Mouse (Mus musculus) lung, postnatal 25 days (tissue): ENCODE data around the gene AI481877.

ENCODE experiments used
- DNase-seq: peaks from one replicate; pipeline ENCODE4 v3.0.0; 2022; ENCODE audit warnings: low spot score

The AI481877 gene

GRCm38 (mm10) chr4:59034325-59034917 lies 104.4 kb downstream of the AI481877 start:
- no peak for DNase-seq

DNA sequence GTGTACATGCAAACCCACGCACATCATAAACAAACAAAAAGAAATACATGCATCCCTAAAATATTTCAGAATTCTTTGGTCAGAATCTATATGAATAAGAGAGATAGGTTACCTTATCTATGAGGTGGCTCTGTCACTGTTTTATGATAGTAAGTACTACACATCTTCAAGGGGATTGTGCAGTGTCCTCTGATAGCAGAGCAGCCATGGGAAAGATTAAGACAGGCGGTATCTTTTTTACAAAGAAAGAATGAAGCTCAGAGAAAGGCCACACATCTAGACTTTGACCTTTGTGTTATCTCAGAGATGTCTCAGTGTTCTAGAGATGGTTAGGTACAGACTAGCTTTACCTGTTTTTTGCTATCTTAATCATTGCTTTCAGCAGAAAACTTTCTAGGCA lies 121.9 kb downstream of the AI481877 start:
- DNase-seq = no peak

- DNase-seq = no peak
Observed at GRCm38 (mm10) chr4:59015181-59015580, 123.6 kb downstream of the AI481877 start.

DNA sequence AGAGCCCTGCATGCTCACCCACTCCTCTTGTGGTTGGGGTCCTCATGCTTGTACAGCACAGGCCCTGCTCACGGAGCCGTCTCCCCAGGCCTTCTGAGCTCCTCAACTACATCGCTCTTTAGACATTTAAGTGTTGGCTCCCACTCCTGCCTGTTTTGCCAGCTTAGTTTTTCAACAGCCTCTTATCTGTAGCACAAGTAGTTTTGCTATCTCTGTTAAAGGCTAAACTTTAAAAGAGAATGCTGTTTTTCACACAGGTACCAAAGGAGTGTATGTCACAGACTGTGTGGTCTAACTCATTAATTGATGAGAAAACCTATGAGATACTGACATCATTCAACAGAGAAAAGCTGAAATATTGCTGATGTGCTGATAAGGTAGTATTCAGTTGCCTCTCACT lies 127.3 kb downstream of the AI481877 start:
- DNase-seq = no peak

- DNase-seq = no peak
Observed at GRCm38 (mm10) chr4:59009696-59010095, 129.1 kb downstream of the AI481877 start.

DNA sequence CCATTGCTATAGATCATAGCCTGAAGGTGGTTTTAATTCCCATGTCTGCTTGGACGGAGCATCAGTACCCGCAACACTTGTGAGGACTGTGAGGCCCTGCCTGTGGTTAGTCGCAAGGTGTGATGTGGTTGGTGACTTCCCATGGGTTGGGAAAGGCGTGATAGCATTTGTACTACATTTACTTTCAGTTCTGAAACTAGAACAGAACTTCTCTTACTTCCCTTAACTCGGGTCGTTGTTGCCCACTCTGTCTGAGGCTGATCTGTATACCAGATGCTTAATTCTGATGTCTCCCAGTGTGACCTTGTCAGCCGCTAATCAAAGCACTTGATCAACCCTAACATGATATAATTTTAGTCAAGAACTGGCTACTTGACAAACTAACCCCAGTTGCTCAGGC lies 129.6 kb downstream of the AI481877 start:
- DNase-seq = no peak

- no peak for DNase-seq
Observed at GRCm38 (mm10) chr4:59007974-59008373, 130.8 kb downstream of the AI481877 start.

- DNase-seq = no peak
Observed at GRCm38 (mm10) chr4:59007016-59007415, 131.8 kb downstream of the AI481877 start.

DNA sequence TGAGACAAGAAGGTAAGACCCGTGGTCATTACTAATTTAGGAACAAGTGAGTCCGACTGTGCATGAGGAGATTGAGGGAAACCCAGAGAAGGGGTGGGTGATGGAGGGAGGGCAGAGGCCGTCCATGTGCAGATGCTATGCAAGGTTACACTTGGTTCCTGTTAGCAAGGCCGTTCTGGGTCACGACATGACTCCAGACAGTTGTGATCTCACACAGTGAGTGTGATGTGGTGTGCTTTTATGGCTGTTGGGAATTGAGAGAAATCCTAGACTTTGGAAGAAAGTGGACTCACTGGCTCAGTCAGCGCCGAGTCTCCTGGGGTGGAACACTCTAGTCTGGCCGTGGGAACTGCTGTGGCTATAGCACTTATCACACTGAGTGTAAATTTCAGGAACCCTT lies 132.6 kb downstream of the AI481877 start:
- DNase-seq = no peak

DNA sequence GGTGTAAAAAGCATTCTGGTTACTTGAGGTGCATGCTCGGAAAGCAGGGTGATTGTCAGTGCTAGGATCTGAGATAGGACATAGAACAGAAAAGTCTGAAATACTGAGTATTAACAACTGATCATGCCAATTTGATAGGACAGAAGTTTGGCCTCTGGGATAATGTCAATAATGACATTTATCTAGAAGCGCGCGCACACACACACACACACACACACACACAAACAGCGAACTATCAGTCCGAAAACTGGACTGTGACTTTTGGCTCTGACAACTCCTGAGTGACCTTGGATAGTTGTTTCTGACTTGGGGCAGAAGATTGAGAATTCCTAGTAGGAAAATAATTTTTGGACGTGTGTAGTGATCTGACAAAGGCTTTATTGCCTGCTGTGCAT lies 135.0 kb downstream of the AI481877 start:
- DNase-seq = no peak

DNA sequence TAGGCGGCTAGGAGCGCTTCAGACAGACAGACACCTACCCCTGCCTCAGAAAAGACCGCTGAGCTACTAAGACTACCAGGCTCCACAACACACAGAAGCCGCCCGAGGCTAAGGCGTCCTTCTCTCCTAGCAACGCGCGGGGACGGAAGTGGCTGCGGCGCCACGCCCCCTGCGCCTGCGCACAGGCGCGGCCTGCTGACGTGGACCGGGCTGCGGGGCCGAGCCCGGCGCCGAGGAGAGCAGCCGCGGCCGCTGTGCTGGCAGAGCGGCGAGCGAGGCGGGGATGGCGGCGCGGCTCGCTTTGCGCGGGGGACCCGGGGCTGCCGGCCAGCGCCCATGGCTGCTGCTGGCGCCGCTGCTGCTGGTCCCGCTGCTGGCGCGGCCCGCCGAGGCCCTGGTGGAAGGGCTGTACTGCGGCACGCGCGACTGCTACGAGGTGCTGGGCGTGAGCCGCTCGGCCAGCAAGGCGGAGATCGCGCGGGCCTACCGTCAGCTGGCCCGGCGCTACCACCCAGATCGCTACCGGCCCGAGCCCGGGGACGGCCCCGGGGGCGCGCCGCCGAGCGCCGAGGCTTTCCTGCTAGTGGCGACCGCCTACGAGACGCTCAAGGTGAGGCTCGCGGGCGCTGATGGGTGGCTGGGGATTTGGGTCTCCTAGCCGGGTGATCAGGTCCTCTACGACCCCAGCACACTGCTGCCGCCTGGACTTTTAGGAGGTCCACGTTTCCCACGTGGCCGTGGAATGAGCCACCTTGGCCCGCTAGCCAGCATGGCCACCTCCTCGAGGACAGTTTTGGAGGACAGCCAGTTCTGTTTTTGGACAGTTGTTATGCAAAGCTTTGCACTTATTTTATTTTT lies 135.6 kb downstream of the AI481877 start, which contains the start of gene Gm20503:
TSS of gene Gm20503 (plus strand) at position 263 of the 858 bp plus-strand sequence.
- DNase-seq = peak; percentile 93

GRCm38 (mm10) chr4:59000614-59001013 lies 138.2 kb downstream of the AI481877 start:
- peak; percentile 49 for DNase-seq

- peak; percentile 79 for DNase-seq
Observed at GRCm38 (mm10) chr4:58999686-59000085, 139.1 kb downstream of the AI481877 start.

GRCm38 (mm10) chr4:58998688-58999087 lies 140.1 kb downstream of the AI481877 start:
- no peak for DNase-seq

DNA sequence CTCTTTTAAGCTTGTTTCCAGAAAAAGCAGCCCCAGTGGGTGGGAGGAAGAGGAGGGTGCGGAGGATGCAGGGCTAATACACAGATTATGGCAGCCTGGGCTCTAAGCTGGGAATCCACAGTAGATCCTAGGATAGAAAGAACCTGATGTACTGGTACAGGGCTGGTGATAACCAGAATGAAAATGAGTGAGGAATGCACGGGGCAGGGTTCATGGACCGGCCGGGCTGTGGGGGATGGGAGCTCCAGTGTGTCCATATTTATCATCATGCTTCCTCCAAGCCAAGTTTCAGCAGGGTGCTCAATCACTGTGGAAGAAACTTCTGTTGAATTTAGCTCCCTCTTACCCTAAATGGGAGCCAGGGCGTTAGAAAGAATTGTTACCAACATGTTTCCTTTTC lies 141.7 kb downstream of the AI481877 start:
- DNase-seq = no peak

GRCm38 (mm10) chr4:58995251-58995693 lies 143.5 kb downstream of the AI481877 start:
- DNase-seq = no peak

DNA sequence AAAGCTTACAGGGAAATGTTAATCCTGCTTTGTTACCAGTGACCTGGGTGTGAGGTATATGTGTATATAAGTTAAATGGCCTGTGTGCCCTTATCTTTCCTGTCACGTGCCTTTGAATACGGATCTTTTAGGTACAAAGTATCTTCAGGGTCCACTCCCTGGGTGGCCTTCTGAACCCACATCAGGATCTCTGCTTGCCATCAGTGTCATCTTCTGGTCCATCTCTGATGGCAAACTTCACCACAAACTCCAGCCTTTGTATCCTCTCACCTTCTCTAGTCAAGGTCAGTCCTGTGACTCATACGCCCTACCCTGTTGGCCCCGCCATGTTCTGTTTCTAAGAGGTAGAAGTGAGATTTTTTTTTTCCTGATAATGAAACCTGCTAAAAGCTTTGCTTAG lies 144.0 kb downstream of the AI481877 start, which contains the start of gene Dnajc25:
TSS of gene Dnajc25 (plus strand) at position 301 of the 400 bp plus-strand sequence.
- DNase-seq = no peak
